Mouse (Mus musculus) lung, embryonic 16.5 days (tissue): ENCODE results near the gene Gsn. TPM values are rescaled to one million over a fixed set of nuclear protein-coding genes. Genes with fewer than 3 reads are reported as not detected.

Source experiments
- ATAC-seq: fragments of 200-750 bp; cut with Nextera tagmentation; 2 replicates; pipeline ENCODE4 v1.8.0; 2017; ENCODE audit warnings: low read depth, mild to moderate bottlenecking, moderate library complexity
- H3K27ac ChIP-seq: fragments of 300-500 bp; sonication (generic); 2 replicates; pipeline ENCODE4 v1.5.1; 2014; ENCODE audit warnings: mild to moderate bottlenecking, control low read depth, low read length
- H3K27me3 ChIP-seq: fragments of 300-500 bp; sonication (generic); 2 replicates; pipeline ENCODE4 v1.6.1; 2014; ENCODE audit warnings: low read depth, low read length, mixed read lengths; ENCODE audit not compliant: control insufficient read depth, insufficient read depth
- H3K36me3 ChIP-seq: fragments of 300-500 bp; sonication (generic); 2 replicates; pipeline ENCODE4 v1.6.1; 2014; ENCODE audit warnings: low read length; ENCODE audit not compliant: control insufficient read depth, insufficient read depth
- H3K4me1 ChIP-seq: fragments of 300-500 bp; sonication (generic); replicated peaks from 2 replicates; pipeline ENCODE4 v1.6.1; 2014; ENCODE audit warnings: low read length, mixed read lengths; ENCODE audit not compliant: control insufficient read depth, insufficient read depth
- H3K4me2 ChIP-seq: fragments of 300-500 bp; sonication (generic); 2 replicates; pipeline ENCODE4 v1.6.1; 2014; ENCODE audit warnings: low read depth, low read length, control low read depth
- H3K4me3 ChIP-seq: fragments of 300-500 bp; sonication (generic); 2 replicates; pipeline ENCODE4 v1.5.1; 2014; ENCODE audit warnings: mild to moderate bottlenecking, low read length, control low read depth
- H3K9ac ChIP-seq: fragments of 300-500 bp; sonication (generic); 2 replicates; pipeline ENCODE4 v1.6.1; 2014; ENCODE audit warnings: low read length, control low read depth
- H3K9me3 ChIP-seq: fragments of 300-500 bp; sonication (generic); 2 replicates; pipeline ENCODE4 v1.6.1; 2016; ENCODE audit warnings: low read length; ENCODE audit not compliant: control insufficient read depth
- WGBS: fragments of 180-500 bp; shearing (Covaris S2); extraction: QIAGEN DNeasy Blood & Tissue Kit; methylation state at CpG from one replicate; pipeline ENCODE4 v1.1.7; 2014; 5-methylcytosine and 5-hydroxymethylcytosine counted together
- polyA plus RNA-seq: library from polyadenylated mRNA; unstranded; fragments of >200 nt; fragmentation: Nextera tagmentation; extraction: Ambion mirVana; gene quantifications from 2 replicates; pipeline ENCODE4 v1.2.1, GENCODE M21; 2015

The Gsn gene
- polyA plus RNA-seq, 1 experiment from 2014 or later = 241 TPM

DNA sequence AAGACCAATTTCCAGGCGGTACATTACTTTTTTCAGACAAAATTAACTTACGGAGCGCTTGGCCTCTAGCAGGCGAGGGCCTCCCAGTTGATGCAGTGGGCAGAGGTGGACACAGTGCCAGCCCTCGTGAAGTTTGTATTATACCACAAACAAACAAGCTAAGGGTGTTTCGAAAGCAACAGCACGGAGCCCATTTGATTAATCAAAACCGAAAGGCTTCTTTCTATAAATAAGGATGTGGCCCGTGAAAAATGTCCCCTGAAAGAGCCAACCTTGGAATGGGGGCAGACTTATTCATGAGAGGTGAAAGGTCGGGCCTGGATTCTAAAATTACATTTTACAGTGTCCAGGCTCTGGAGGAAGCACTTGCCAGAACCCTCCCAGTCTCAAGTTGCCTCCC, 81.2 kb downstream of the Gsn start:
- peak overlapping the region; percentile 87 for H3K4me2 ChIP-seq
- no peaks in the 10 kb centered on the region for H3K36me3 ChIP-seq
- no peaks in the 10 kb centered on the region for H3K9me3 ChIP-seq
- H3K4me3 ChIP-seq = peak overlapping the region; percentile 82
- 42% methylated on average over 10 of the region's 10 CpGs for WGBS
- H3K27me3 ChIP-seq = no peaks in the 10 kb centered on the region
- peak overlapping the region; percentile 91 for H3K9ac ChIP-seq
- peaks cover 18% of the 10 kb centered on the region for H3K4me1 ChIP-seq
- peak; percentile 4; the same call in 1 of the 2 replicates for ATAC-seq
- H3K27ac ChIP-seq = peak overlapping the region; percentile 71

DNA sequence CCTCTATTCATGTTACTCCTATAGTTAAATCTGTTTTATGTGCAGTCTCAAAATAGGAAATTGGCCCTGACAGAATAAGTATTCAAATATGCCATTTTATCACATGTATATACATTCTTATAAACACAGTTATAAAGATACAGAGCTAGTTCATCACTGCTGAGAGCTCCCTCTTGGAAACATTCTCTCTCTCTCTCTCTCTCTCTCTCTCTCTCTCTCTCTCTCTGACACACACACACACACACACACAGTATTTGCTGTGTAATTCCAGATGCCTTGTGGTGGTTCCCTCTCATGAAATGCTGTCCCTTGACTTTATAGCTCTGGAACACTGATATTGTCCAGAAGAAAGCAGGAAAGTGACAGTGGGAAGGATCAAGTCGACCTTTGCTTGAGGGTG, 81.9 kb downstream of the Gsn start:
- no peaks in the 10 kb centered on the region for H3K36me3 ChIP-seq
- WGBS = 50% methylated on average over 1 of the region's 1 CpGs
- no peak overlapping the region for H3K4me3 ChIP-seq
- H3K27me3 ChIP-seq = no peaks in the 10 kb centered on the region
- peaks cover 18% of the 10 kb centered on the region for H3K4me1 ChIP-seq
- H3K9ac ChIP-seq = no peak overlapping the region
- no peak for ATAC-seq
- H3K9me3 ChIP-seq = no peaks in the 10 kb centered on the region
- peak overlapping the region; percentile 65; the same call in 1 of the 2 replicates for H3K27ac ChIP-seq
- no peak overlapping the region for H3K4me2 ChIP-seq

DNA sequence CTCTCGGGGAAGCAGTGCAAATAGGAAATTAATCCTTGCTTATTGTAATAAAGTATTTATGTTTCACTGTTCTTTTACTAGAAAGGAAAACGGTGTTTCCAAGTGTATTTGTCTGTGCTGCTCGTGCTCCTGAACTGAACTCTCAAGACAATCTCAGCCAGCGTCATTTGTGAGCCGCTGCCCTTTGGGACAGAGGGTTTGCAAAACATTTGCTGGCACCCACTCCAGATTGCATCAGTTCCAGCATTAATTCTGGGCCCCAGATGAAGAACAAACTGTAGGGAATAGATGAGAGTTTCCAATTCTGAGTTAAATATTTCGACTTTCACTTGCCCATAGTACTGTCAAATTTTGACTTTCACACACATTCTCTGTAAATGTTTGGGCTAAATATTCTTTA, 82.5 kb downstream of the Gsn start:
- Histone ChIP-seq H3K4me3 (no peak overlapping the region), H3K9ac (no peak overlapping the region), H3K4me2 (no peak overlapping the region), H3K27ac (peak overlapping the region; percentile 65; the same call in 1 of the 2 replicates), H3K36me3 (no peaks in the 10 kb centered on the region), H3K27me3 (no peaks in the 10 kb centered on the region), H3K4me1 (peaks cover 18% of the 10 kb centered on the region), H3K9me3 (no peaks in the 10 kb centered on the region)
- 43% methylated on average over 6 of the region's 6 CpGs for WGBS
- no peak for ATAC-seq

DNA sequence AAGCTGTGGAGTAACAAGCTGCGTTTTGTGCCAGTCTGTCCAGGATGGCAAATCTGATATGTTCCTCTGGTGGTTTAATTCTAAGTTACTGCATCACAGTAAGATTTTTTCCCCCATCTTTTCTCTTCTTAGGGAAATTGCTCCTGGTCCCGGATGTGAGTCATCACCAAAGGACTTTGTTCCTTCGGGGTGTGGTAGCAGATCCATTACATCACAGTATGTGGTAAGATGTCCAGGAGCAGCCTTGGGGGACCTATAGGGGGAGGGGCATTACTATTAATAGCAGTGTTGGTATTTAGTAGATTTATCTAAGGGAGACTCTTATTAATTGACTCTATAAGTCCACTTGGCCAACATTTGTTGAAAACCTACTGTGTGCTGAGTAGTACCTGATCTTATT, 86.4 kb downstream of the Gsn start:
- Histone ChIP-seq H3K9ac (no peak overlapping the region), H3K4me3 (no peak overlapping the region), H3K9me3 (no peaks in the 10 kb centered on the region), H3K27me3 (no peaks in the 10 kb centered on the region), H3K4me1 (0 out of 2 replicates have a peak, but pooled peaks cover 2% of the 10 kb centered on the region), H3K36me3 (no peaks in the 10 kb centered on the region), H3K4me2 (no peak overlapping the region), H3K27ac (no peak overlapping the region)
- WGBS = 63% methylated on average over 3 of the region's 3 CpGs
- no peak for ATAC-seq

DNA sequence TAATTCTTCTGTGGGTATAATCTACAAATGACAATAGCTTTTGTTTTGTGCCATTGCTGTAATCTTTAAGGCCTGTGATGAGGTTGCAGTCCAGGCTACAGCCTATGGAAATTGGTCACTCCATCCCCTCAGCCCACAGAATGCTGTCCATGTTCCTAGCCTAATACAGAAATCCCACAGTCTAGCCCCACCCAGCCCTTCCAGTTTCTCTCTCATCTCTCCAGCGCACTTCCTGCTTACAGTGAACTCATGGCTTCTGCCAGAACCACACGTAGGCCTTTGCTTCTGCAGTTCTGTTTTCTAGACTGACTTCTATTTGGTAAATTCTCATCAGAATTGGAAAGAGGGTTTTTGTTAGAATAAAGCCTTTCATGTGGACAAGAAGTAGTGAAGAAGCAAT, 89.8 kb downstream of the Gsn start:
- WGBS = 58% methylated on average over 2 of the region's 2 CpGs
- H3K9ac ChIP-seq = no peak overlapping the region
- no peak overlapping the region for H3K4me2 ChIP-seq
- no peaks in the 10 kb centered on the region for H3K4me1 ChIP-seq
- no peaks in the 10 kb centered on the region for H3K27me3 ChIP-seq
- H3K36me3 ChIP-seq = no peaks in the 10 kb centered on the region
- H3K4me3 ChIP-seq = no peak overlapping the region
- no peak for ATAC-seq
- H3K9me3 ChIP-seq = no peaks in the 10 kb centered on the region
- H3K27ac ChIP-seq = no peak overlapping the region

DNA sequence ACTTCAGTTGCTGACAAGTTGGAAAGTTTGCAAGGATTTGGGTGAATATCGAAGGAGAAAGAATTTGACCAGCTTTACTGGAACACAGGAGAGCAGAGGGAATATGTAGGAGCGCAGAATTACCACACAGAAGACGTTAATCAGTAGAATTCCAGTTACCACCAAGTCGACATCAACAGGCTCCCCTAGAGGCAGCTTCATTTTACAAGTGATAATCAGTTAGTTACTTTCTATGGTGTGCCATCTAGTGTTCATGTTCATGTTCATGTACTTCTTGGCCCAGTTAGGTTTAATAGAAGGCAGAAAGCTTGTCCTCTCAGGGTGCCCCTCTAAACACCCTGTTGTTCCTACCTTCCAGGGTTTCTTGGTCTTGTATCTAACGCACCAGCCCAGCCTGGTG, 93.0 kb downstream of the Gsn start:
- no peak overlapping the region for H3K9ac ChIP-seq
- H3K9me3 ChIP-seq = no peaks in the 10 kb centered on the region
- H3K4me2 ChIP-seq = no peak overlapping the region
- H3K27ac ChIP-seq = no peak overlapping the region
- no peaks in the 10 kb centered on the region for H3K4me1 ChIP-seq
- H3K36me3 ChIP-seq = no peaks in the 10 kb centered on the region
- peak; percentile 70 for ATAC-seq
- no peak overlapping the region for H3K4me3 ChIP-seq
- 40% methylated on average over 5 of the region's 5 CpGs for WGBS
- H3K27me3 ChIP-seq = no peaks in the 10 kb centered on the region

Other genes with a start within 250 kb of the Gsn start
- gene Hc, start 194.9 kb upstream of the Gsn start, polyA plus RNA-seq = 2.4 and 4.2 TPM in 2 replicates
- gene AI182371, start 154.8 kb upstream of the Gsn start, polyA plus RNA-seq = 0.65 and 1.2 TPM in 2 replicates
- 23.7 and 26.2 TPM in 2 replicates for gene Cntrl, start 146.9 kb upstream of the Gsn start, polyA plus RNA-seq
- 349 and 387 TPM in 2 replicates for gene Rab14, start 55.3 kb upstream of the Gsn start, polyA plus RNA-seq
- 67.1 and 75.1 TPM in 2 replicates for gene Stom, start 80.6 kb downstream of the Gsn start, polyA plus RNA-seq
- not detected in 2 replicates for gene 4930568D16Rik, start 111.3 kb downstream of the Gsn start, polyA plus RNA-seq
- gene 4930402F06Rik, start 140.8 kb downstream of the Gsn start, polyA plus RNA-seq = not detected in 2 replicates
- 21.6 and 21.9 TPM in 2 replicates for gene Ggta1, start 206.9 kb downstream of the Gsn start, polyA plus RNA-seq